Mouse (Mus musculus): ENCODE measurements at regions not wholly inside any gene's neighbourhood (a gene's known extent, or its start where the extent isn't known, plus 50 kb on each side); places are given as distances from the start of the nearest gene placed in this dataset.

DNA sequence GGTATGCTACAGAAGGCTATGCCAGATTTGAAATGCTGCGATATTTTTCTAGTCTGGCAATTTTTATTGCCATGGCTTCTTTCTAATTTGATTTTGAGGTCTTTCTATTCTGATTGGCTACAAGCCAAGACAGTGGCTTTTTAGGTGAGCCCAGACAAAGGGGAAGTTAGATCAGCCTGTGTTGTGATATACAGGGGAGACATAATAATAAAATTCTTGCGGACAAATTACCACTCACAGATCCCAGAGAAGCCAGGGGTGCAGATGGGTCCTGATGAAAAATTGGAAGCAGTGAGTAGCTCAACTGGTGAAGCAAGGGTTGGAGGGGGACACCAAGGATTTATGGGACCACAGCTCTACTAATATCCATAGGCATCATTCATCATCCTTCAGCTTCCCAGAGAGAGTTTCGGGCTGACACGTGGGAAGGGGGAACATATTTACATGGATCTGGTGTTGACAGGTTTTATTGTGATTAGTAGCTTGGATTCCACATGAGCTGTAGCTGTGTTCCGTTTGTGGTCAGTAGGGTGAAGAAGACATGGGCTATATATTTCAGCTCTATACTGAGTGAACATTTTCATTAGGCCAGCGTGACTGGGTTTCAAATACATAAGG, 190.0 kb downstream of the Gm5447 start:
- no peak for DNase-seq (ENCODE audit: extremely low spot score in 1 of 2, low spot score in 1 of 2)

DNA sequence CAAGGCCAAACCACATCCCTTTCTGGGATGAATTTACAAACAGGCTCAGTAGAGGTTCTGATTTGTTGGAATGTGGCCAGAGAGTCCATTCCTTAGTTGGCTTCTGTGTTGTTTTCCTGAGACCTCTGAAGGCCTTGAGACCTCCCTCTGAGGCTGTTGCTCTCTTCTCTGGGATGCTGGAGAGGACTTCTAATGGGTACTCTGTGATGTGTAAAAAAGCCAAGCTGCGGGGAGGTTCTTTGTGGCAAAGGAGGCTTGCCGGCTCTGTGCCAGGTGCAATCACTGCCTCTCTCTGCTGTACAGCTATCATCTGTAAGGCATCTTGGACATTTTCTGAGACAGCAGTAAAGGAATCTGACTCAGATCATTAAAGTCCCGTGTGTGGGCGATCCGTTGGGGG, 192.3 kb downstream of the Gm5447 start:
- DNase-seq (ENCODE audit: extremely low spot score in 1 of 2, low spot score in 1 of 2) = no peak

DNA sequence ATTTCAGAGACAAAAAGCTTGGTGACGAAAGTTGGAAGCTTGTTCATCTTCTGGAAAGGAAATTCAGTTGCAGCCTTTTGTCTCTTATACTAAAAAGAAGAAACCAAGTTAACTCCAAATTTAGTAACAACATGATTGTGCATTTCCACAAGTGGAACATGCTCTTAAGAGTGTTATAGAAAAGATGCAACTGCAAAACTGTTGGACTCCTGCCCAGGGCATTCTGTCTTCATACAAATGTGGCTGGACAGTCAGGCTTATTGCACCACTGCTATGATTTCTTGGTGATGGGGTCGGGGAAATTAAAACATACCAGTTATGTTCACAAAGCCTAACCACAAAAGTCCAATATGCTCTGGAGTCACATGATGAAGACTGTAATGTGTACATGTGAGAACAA, 194.8 kb downstream of the Gm5447 start:
- DNase-seq (ENCODE audit: extremely low spot score in 1 of 2, low spot score in 1 of 2) = no peak

DNA sequence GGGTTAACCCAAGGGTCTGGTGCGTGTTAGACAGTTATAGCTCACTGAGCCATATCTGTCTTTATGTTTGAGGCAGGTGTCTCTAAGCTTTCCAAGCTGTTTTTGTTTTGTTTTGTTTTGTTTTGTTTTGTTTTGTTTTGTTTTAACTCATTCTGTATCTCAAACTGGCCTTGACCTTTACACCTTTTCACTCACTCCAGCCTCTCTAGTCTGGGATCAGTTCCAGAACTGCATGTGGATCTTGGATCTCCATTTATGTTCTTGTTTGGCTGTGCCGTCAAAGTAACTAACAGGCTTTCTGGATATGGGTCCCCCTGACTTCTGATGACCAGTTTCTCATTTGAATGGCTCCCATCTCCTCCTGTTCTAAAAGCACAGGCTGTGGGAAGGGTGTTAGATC, 197.7 kb downstream of the Gm5447 start:
- no peak for DNase-seq (ENCODE audit: extremely low spot score in 1 of 2, low spot score in 1 of 2)

DNA sequence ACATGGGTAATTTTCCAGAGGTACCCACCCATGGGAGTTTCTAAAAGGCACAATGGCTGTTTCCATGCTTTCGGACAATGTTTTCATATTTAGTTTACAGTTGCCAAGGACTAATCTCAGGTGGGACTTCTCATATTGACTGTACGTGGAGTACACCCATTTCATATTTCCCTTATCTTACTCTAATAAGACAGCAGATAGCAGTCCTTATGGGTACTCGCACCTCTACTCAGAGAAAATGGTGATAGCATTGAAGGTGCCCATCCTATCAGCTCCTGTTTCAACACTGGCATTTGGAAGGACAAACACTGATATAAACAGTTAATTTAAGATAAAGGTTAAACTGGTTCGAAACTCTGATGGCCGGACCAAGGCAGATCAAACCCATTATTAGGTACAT, 198.6 kb downstream of the Gm5447 start:
- DNase-seq (ENCODE audit: extremely low spot score in 1 of 2, low spot score in 1 of 2) = no peak

DNA sequence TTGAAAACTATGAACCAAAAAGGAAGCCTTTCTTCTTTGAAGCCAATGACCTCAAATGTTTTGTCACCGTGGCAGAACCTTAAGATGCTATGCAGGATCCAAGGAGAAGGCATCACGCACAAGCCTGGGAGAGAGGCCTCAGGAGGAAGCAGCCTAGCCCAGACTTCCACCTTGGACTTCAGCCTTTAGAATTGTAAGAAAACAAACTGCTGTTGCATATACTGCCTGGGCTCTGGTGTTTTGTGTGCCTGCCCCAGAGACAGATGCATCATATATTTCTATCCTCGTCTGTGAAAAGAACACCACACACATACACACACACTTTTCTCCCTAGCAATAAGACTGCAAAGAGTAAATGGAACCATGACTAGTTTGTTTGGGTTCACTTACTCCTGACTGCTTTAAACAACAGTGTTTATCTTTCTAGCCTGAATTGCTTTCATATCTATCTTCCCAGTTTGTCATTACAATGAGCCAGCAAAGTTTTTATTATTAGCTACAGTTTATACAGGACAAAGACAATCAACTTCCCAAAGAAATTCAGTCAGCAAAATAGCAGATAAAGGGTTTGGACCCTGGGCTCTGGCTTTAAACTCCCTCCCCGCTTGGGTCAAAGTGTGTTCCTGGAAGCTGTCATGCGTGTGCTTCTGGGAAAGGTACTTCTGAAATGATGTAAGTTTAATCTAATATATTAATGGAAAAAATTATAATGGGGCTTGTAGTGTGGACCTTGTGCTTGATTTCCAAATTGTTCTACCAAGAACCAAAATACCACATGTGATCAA, 204.2 kb downstream of the Gm5447 start:
- DNase-seq (ENCODE audit: extremely low spot score in 1 of 2, low spot score in 1 of 2) = no peak

DNA sequence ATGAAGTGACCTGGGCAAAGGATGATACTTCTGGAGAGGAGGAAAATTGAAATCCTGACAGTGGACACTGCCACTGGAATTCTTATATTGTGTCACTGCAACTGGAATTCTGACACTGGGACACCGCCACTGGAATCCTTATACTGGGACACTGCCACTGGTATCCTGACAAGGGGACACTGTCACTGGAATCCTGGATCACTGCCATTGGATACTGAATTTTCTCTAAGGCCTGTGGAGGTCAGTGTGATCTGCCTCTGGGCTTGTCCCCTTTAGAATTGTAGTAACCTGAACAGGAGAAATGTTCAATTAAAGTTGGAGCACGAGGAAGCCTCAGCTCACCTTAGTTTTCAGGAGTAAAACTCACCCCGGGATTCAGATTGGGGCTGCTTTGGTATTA, 205.0 kb downstream of the Gm5447 start:
- no peak for DNase-seq (ENCODE audit: extremely low spot score in 1 of 2, low spot score in 1 of 2)

DNA sequence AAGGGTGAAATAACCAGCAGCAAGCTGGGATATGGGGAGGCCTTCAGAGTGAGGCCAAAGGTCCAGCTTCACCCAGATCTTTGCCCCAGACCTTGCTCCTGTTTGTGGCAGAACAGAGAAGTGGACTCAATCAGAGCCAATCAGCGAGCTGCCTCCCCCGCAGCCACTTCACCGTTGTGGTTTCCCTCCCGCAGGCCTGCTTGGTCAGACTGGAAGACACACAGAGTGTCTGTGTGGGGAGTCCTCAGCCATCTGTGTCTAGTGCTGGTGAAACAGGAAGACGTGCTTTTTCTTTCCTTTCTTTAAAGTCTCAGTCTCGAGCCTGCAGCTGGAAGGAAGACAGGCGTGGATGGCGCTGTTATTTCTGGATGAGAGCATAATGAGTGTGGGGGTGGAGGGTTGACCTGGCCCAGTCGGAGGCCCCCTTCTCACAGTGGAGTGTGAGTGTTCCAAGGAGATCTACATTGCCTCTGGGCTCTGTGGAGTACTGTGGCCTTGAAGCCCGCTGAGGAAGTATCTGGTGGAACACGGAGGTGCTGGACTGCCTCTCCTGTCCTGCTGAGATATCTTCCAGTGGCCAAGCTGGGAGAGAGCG, 205.5 kb downstream of the Gm5447 start:
- DNase-seq (ENCODE audit: extremely low spot score in 1 of 2, low spot score in 1 of 2) = peak in 1 of 2 experiments; percentile 42

DNA sequence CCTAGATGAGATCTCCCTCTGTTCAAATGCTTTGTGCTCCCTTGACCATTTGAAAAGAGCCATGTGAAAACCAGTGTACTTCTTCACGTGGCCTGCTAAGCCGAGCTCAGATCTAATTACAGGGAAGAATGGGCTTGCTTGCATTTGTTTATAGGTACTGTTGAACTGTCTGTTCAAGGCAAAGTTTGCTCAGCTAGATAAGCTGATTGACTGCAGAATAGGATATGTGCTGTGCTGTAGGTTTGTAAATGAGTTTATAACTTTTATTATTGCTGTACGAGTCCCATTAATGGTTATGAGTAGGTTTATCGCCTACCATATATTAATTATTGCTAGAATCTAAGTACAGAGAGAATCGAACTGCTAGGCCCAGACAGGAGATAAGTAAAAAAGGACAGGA, 207.5 kb downstream of the Gm5447 start:
- DNase-seq (ENCODE audit: extremely low spot score in 1 of 2, low spot score in 1 of 2) = no peak

DNA sequence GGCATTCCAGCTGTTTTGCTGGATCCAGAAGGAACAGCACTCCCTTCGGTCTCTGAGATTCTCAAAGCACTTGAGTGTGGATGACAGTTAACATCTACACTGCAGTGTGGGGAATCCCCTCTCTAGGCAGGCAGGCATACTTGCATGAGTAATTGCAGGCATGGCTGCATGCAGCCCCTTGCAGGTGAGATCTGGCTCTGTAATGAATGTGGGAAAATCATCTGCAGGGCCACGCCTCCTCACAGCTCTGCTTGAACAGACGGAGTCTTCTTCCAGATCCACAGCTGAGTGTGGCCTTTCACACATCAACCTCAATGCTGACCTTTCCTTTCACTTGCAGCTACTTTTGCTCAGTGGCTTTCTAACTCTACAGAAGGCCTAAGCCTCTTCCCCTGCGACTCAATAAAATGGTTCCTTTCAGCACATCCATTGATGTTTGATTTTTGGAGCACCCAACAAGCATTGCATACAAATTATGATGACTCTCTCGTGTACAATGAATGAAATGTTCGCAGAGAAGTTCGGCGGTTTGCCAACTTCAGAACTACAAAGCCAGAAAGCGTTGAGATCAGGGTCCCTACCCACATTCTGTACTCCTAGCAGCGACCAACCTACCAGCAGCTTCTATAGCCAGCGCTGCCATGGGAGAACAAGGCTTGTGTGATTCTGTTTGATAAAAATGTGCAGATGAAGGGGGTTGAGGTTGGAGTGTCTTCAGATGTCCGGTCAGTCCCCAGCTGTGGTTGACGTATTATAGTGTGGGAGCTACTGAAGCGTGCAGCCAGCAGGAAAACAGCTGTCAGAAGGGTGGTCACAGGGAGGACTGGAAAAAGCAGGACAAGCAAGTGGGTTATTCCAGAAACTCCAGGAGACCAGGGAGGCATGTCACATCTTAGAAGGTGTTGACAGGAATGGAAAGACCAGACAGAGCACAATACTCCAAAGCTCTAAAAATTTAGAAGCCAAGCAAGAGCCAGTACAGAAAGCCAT, 211.1 kb downstream of the Gm5447 start:
- no peak for DNase-seq (ENCODE audit: extremely low spot score in 1 of 2, low spot score in 1 of 2)

DNA sequence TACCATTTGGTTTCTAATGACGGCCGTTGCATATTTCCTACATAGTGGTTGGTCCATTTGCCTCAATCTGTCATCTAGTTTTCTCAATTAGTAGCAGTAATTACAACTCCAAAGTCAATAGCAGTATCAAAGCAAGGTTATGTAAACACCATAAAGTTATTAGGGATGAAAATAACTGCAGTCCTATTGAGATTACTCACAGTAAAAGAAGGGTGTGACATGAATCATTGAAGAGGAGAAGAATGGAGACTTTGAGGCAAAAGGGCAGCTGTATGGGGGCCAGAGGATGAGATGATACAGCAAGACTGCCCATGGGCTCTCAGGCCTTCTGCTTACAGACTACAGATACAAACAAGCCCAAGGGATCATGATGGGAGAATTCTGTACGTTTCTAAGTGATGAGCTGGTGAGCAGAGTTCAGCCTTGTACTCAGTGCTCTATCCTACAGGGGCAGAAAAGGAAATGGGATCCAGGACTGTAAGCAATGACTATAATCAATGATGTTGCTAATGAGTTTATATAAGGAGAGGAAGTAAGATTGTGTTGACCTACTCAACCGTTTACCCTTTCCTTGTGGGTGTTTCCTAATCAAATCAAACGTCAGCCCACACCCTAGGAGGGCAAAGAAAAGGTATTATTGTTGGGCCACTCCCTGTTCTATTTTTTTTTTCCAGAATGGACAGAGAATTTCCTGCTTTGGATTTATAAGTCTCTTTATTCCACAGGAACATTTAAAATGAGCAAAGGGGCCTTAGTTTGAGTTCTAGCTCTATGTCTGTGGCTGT, 213.0 kb downstream of the Gm5447 start:
- DNase-seq (ENCODE audit: extremely low spot score in 1 of 2, low spot score in 1 of 2) = no peak

DNA sequence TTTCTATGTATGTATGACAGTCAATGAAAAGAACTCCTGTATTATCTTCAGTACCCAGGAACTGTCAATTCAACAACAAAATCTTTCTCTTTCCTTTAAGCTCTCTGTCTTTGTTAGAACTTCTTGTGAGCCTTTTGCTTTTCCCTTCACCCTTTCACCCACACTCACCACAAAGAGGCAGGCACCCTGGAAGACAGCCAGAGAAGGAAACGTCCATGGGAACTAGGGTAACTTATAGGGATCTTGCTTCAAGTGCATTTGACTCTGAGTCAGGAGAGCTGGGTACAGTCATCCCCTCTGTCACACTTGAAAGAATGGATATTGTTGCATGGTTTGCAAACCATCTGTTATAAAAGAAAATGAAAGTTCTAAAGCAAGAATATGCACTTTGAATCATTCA, 215.1 kb downstream of the Gm5447 start:
- DNase-seq (ENCODE audit: extremely low spot score in 1 of 2, low spot score in 1 of 2) = peak in 1 of 2 experiments; percentile 10

DNA sequence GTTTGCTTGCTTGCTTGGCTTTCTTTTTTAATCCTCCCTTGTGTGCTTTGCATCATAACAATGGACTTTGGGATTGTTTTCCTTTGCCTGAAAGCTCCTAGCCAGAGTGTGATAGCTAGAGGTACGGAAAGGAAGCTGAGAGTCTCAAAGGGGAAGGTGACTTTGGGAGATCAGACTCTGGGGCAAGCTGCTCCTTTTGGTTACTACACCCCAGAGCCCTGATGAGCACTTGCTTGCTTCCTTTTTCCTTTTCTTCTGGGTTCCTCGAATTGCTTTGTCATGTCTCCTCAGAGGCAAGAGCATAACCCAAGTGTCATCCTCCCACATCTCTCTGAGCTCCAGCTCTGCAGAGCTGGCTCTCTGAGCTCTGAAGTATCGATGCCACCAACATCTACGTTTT, 216.0 kb downstream of the Gm5447 start:
- DNase-seq (ENCODE audit: extremely low spot score in 1 of 2, low spot score in 1 of 2) = no peak

DNA sequence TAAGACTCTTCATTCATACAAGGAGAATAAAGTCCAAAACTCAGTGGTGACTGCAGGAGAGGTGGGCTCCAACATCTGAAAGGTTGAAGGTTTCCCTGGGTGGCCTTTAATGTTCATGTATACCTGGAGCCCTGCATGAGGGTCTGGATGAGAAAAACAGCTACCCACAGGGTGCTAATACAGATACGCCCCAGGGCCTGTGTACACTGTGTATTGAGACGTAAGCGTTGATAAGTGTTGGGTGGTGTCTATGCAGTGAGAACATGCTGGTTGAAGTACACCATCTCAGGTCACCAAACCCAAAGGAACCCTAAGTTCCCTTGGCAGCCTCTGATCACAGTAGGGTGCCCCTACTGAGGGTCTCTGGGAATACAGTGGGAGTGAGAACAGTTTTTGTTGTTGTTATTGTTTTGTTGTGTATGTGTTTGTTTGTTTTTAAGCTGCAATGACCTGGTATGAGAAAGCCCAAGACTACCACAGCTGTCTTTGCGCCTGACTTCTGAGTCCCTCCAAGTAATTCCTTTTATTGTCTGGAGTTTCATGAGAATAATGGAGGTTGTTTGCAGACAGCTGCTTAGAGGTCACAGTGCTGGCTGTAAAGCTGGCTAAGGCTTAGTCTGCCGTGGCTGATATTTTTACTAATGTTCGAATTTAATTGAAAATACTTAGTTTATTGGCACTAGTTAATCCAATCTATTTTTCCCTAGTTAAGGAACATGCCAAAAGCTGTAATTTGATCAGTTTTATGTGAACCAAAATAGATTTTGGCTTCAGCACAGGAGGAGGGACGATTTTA, 217.5 kb downstream of the Gm5447 start:
- no peak for DNase-seq (ENCODE audit: extremely low spot score in 1 of 2, low spot score in 1 of 2)

DNA sequence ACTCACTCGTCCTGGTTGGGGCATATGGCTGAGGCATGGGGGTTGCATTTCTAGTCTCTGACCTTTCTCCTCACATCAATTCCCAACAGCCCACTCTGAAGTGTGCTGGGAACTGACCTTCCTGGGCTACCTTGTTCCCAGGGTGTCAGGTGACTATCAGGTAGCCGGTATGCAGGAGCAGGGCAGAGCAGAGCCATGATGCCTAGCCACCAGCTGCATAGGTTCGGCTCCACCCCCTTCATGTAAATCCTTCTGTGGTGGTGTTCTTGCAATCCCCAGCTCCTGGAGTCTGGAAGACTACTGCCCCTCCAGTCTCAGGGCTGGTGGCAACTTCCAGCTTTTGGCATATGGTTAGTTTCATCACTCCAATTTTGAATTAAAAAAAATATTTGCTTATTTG, 221.0 kb downstream of the Gm5447 start:
- no peak for DNase-seq (ENCODE audit: extremely low spot score in 1 of 2, low spot score in 1 of 2)

DNA sequence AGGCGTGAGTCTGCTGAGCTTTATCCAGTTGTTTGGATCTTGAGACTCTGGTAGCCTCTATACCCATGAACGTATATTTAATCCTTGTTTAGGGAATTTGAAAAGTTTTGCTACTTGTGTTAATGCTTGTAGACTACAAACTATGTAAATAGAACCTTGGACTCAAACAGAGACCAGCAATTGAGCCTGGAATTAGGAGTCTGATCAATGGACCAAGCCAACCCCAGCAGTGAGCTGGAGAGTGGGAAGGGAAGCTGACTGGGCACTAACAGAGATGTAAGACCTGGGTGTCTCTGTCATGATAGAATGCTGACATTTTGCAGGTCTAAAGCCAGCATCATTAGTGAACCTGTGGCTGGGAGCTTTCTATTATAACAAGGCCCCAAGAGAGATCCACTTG, 222.5 kb downstream of the Gm5447 start:
- DNase-seq (ENCODE audit: extremely low spot score in 1 of 2, low spot score in 1 of 2) = no peak

DNA sequence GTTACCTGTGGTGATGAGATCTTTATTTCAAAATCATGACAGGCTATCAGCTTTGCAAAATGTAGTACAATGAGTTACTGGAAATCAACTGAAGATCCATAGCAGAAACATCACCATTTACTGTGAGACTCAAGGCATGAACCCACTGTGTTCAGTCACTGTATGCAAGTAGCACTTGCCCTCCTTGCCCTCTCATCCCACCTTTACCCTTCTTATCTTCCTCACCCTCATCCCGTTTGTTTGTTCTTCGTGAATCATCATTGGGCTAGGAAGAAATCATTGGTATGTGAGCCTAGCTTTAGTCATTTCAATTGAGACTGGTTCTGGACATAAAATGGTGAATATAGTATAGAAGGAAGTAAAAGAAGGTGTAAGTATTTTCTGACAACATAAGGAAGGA, 223.6 kb downstream of the Gm5447 start:
- no peak for DNase-seq (ENCODE audit: extremely low spot score in 1 of 2, low spot score in 1 of 2)

DNA sequence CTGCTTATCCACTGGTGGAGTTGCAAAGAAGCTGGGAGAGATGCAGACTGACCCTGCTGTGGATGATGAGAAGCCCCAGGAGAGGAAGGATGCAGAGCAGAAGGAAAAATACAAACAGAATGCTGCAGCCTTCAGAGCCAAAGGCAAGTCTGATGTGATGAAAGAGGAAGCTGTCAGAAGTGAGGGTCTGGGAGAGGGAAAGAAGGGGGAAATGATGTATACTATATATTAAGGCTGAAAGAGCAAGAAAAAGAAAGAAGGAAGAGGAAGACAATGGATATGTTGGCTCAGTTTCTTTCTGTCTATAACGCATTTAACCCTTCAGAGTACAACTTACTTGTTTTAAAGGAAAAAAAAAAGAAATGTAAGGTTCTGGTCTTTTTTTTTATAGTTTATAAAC, 225.4 kb downstream of the Gm5447 start:
- no peak for DNase-seq (ENCODE audit: extremely low spot score in 1 of 2, low spot score in 1 of 2)

DNA sequence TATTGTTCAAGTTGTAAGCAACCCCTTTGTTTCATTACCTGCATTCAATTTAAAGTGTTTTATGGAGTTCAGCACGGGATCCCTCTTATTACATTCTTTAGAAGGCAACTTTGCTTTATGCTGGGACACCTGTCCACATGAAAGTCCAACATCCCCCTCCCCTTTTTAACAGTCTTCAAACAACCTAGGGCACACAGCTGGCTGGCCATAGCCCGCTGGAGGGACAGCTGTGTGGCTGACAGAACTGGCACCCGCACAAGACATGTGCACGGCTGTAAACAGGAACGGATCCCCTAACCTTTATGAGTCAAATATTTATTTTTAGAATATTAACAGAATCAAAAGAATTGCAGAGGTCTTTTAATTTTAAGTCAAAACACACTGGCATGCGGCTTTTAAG, 230.1 kb downstream of the Gm5447 start:
- DNase-seq (ENCODE audit: extremely low spot score in 1 of 2, low spot score in 1 of 2) = no peak

Data from frontal cortex, adult 2 months (tissue).